Mouse (Mus musculus): ENCODE measurements around the gene Klf9. TPM values are rescaled to one million over a fixed set of nuclear protein-coding genes. Genes with fewer than 3 reads are reported as not detected.

Gene Klf9
- polyA plus RNA-seq, 1 experiment from 2014 or later = 0.96 TPM

- DNase-seq (ENCODE audit: low spot score, missing footprints) = no peak
- Histone ChIP-seq H3K9ac (ENCODE audit: low read length) (no peak overlapping the region), H3K9me3 (ENCODE audit: control insufficient read depth, low read length) (no peaks in the 10 kb centered on the region), H3K27me3 (ENCODE audit: control insufficient read depth, insufficient read depth, low read length) (peaks cover 37% of the 10 kb centered on the region), H3K4me1 (ENCODE audit: control insufficient read depth, insufficient read depth, low read length) (peaks cover 28% of the 10 kb centered on the region), H3K4me3 (ENCODE audit: low read depth, low read length) (no peak overlapping the region), H3K27ac (ENCODE audit: low read depth, low read length) (no peak overlapping the region), H3K36me3 (ENCODE audit: control insufficient read depth, insufficient read depth, low read length) (no peaks in the 10 kb centered on the region), H3K4me2 (no peak overlapping the region)
- 36% methylated on average over 2 of the region's 2 CpGs for WGBS
- ATAC-seq (ENCODE audit: low FRiP score) = no peak
Observed at GRCm38 (mm10) chr19:23137295-23137694, 3.7 kb upstream of the Klf9 start.

GRCm38 (mm10) chr19:23139756-23140470 is 1.1 kb upstream of the Klf9 start:
- H3K9me3 ChIP-seq (ENCODE audit: control insufficient read depth, low read length) = no peaks in the 10 kb centered on the region
- H3K9ac ChIP-seq (ENCODE audit: low read length) = peak overlapping the region; percentile 39; the same call in 1 of the 2 replicates
- peak overlapping the region; percentile 78 for H3K4me2 ChIP-seq
- DNase-seq (ENCODE audit: low spot score, missing footprints) (no peak), ATAC-seq (ENCODE audit: low FRiP score) (no peak)
- H3K4me3 ChIP-seq (ENCODE audit: low read depth, low read length) = peak overlapping the region; percentile 45
- WGBS = 45% methylated on average over 12 of the region's 12 CpGs
- no peak overlapping the region for H3K27ac ChIP-seq (ENCODE audit: low read depth, low read length)
- peaks cover 22% of the 10 kb centered on the region for H3K4me1 ChIP-seq (ENCODE audit: control insufficient read depth, insufficient read depth, low read length)
- peaks cover 31% of the 10 kb centered on the region for H3K27me3 ChIP-seq (ENCODE audit: control insufficient read depth, insufficient read depth, low read length)
- H3K36me3 ChIP-seq (ENCODE audit: control insufficient read depth, insufficient read depth, low read length) = no peaks in the 10 kb centered on the region

GRCm38 (mm10) chr19:23141391-23142281 is 610 bp downstream of the Klf9 start:
- peak; percentile 36 for ATAC-seq (ENCODE audit: low FRiP score)
- no peak overlapping the region for H3K27ac ChIP-seq (ENCODE audit: low read depth, low read length)
- H3K4me1 ChIP-seq (ENCODE audit: control insufficient read depth, insufficient read depth, low read length) = peaks cover 8% of the 10 kb centered on the region; the same call in 1 of the 2 replicates
- under 1% methylated on average over 94 of the region's 94 CpGs for WGBS
- H3K27me3 ChIP-seq (ENCODE audit: control insufficient read depth, insufficient read depth, low read length) = peaks cover 25% of the 10 kb centered on the region
- peak overlapping the region; percentile 45 for H3K4me3 ChIP-seq (ENCODE audit: low read depth, low read length)
- peak overlapping the region; percentile 78 for H3K4me2 ChIP-seq
- no peaks in the 10 kb centered on the region for H3K9me3 ChIP-seq (ENCODE audit: control insufficient read depth, low read length)
- peak overlapping the region; percentile 54 for H3K9ac ChIP-seq (ENCODE audit: low read length)
- peak; percentile 96 for DNase-seq (ENCODE audit: low spot score, missing footprints)
- no peaks in the 10 kb centered on the region for H3K36me3 ChIP-seq (ENCODE audit: control insufficient read depth, insufficient read depth, low read length)

GRCm38 (mm10) chr19:23142427-23143073 is 1.5 kb downstream of the Klf9 start:
- 1% methylated on average over 27 of the region's 28 CpGs for WGBS
- peak overlapping the region; percentile 45 for H3K4me3 ChIP-seq (ENCODE audit: low read depth, low read length)
- no peaks in the 10 kb centered on the region for H3K36me3 ChIP-seq (ENCODE audit: control insufficient read depth, insufficient read depth, low read length)
- peaks cover 20% of the 10 kb centered on the region for H3K27me3 ChIP-seq (ENCODE audit: control insufficient read depth, insufficient read depth, low read length)
- ATAC-seq (ENCODE audit: low FRiP score) (no peak), DNase-seq (ENCODE audit: low spot score, missing footprints) (no peak)
- H3K9me3 ChIP-seq (ENCODE audit: control insufficient read depth, low read length) = no peaks in the 10 kb centered on the region
- H3K4me1 ChIP-seq (ENCODE audit: control insufficient read depth, insufficient read depth, low read length) = peaks cover 8% of the 10 kb centered on the region; the same call in 1 of the 2 replicates
- H3K9ac ChIP-seq (ENCODE audit: low read length) = no peak overlapping the region
- peak overlapping the region; percentile 78 for H3K4me2 ChIP-seq
- no peak overlapping the region for H3K27ac ChIP-seq (ENCODE audit: low read depth, low read length)

- H3K9me3 ChIP-seq (ENCODE audit: control insufficient read depth, low read length) = no peaks in the 10 kb centered on the region
- H3K4me3 ChIP-seq (ENCODE audit: low read depth, low read length) = no peak overlapping the region
- H3K36me3 ChIP-seq (ENCODE audit: control insufficient read depth, insufficient read depth, low read length) = no peaks in the 10 kb centered on the region
- ATAC-seq (ENCODE audit: low FRiP score) (no peak), DNase-seq (ENCODE audit: low spot score, missing footprints) (no peak)
- no peak overlapping the region for H3K4me2 ChIP-seq
- H3K27ac ChIP-seq (ENCODE audit: low read depth, low read length) = no peak overlapping the region
- H3K9ac ChIP-seq (ENCODE audit: low read length) = no peak overlapping the region
- 57% methylated on average over 7 of the region's 7 CpGs for WGBS
- H3K27me3 ChIP-seq (ENCODE audit: control insufficient read depth, insufficient read depth, low read length) = peaks cover 20% of the 10 kb centered on the region
- peaks cover 8% of the 10 kb centered on the region; the same call in 1 of the 2 replicates for H3K4me1 ChIP-seq (ENCODE audit: control insufficient read depth, insufficient read depth, low read length)
Observed at GRCm38 (mm10) chr19:23143074-23143445, 2.0 kb downstream of the Klf9 start.

GRCm38 (mm10) chr19:23143541-23143940 is 2.5 kb downstream of the Klf9 start:
- H3K9ac ChIP-seq (ENCODE audit: low read length) = no peak overlapping the region
- H3K9me3 ChIP-seq (ENCODE audit: control insufficient read depth, low read length) = no peaks in the 10 kb centered on the region
- ATAC-seq (ENCODE audit: low FRiP score) = no peak
- no peaks in the 10 kb centered on the region for H3K36me3 ChIP-seq (ENCODE audit: control insufficient read depth, insufficient read depth, low read length)
- no peak overlapping the region for H3K4me2 ChIP-seq
- no peak overlapping the region for H3K4me3 ChIP-seq (ENCODE audit: low read depth, low read length)
- H3K27ac ChIP-seq (ENCODE audit: low read depth, low read length) = no peak overlapping the region
- peaks cover 8% of the 10 kb centered on the region; the same call in 1 of the 2 replicates for H3K4me1 ChIP-seq (ENCODE audit: control insufficient read depth, insufficient read depth, low read length)
- no peak for DNase-seq (ENCODE audit: low spot score, missing footprints)
- peaks cover 20% of the 10 kb centered on the region for H3K27me3 ChIP-seq (ENCODE audit: control insufficient read depth, insufficient read depth, low read length)
- 84% methylated on average over 8 of the region's 8 CpGs for WGBS

GRCm38 (mm10) chr19:23144031-23144430 is 3.0 kb downstream of the Klf9 start:
- H3K4me2 ChIP-seq = no peak overlapping the region
- H3K36me3 ChIP-seq (ENCODE audit: control insufficient read depth, insufficient read depth, low read length) = no peaks in the 10 kb centered on the region
- no peaks in the 10 kb centered on the region for H3K9me3 ChIP-seq (ENCODE audit: control insufficient read depth, low read length)
- H3K4me3 ChIP-seq (ENCODE audit: low read depth, low read length) = no peak overlapping the region
- H3K27me3 ChIP-seq (ENCODE audit: control insufficient read depth, insufficient read depth, low read length) = peaks cover 20% of the 10 kb centered on the region
- H3K4me1 ChIP-seq (ENCODE audit: control insufficient read depth, insufficient read depth, low read length) = peaks cover 8% of the 10 kb centered on the region; the same call in 1 of the 2 replicates
- DNase-seq (ENCODE audit: low spot score, missing footprints) (no peak), ATAC-seq (ENCODE audit: low FRiP score) (no peak)
- 64% methylated on average over 9 of the region's 9 CpGs for WGBS
- H3K9ac ChIP-seq (ENCODE audit: low read length) = no peak overlapping the region
- H3K27ac ChIP-seq (ENCODE audit: low read depth, low read length) = no peak overlapping the region

- H3K4me1 ChIP-seq (ENCODE audit: control insufficient read depth, insufficient read depth, low read length) = peaks cover 8% of the 10 kb centered on the region; the same call in 1 of the 2 replicates
- H3K4me3 ChIP-seq (ENCODE audit: low read depth, low read length) = no peak overlapping the region
- ATAC-seq (ENCODE audit: low FRiP score) = no peak
- no peaks in the 10 kb centered on the region for H3K36me3 ChIP-seq (ENCODE audit: control insufficient read depth, insufficient read depth, low read length)
- H3K9me3 ChIP-seq (ENCODE audit: control insufficient read depth, low read length) = no peaks in the 10 kb centered on the region
- H3K27ac ChIP-seq (ENCODE audit: low read depth, low read length) = no peak overlapping the region
- H3K9ac ChIP-seq (ENCODE audit: low read length) = no peak overlapping the region
- no peak for DNase-seq (ENCODE audit: low spot score, missing footprints)
- H3K4me2 ChIP-seq = no peak overlapping the region
- WGBS = 87% methylated on average over 3 of the region's 3 CpGs
- peaks cover 20% of the 10 kb centered on the region for H3K27me3 ChIP-seq (ENCODE audit: control insufficient read depth, insufficient read depth, low read length)
Observed at GRCm38 (mm10) chr19:23145146-23145545, 4.1 kb downstream of the Klf9 start.

All from midbrain, embryonic 11.5 days (tissue).